Mouse (Mus musculus) embryonic facial prominence, embryonic 12.5 days (tissue): ENCODE data around the gene Cyp26b1. TPM values are rescaled to one million over a fixed set of nuclear protein-coding genes. Genes with fewer than 3 reads are reported as not detected.
"Not testable (repeated sequence)": the region's sequence is repeated elsewhere in the genome, so short reads cannot be mapped to it uniquely, and the experiment has no call there.

Experiments
- ATAC-seq: fragments of 200-750 bp; cut with Nextera tagmentation; 2 replicates; pipeline ENCODE4 v1.8.0; 2017; ENCODE audit not compliant: insufficient number of reproducible peaks, insufficient read depth, low FRiP score, low TSS enrichment
- H3K27ac ChIP-seq: fragments of 300-500 bp; sonication (generic); 2 replicates; pipeline ENCODE4 v1.5.1; 2016; ENCODE audit warnings: mild to moderate bottlenecking
- H3K27me3 ChIP-seq: fragments of 300-500 bp; sonication (generic); 2 replicates; pipeline ENCODE4 v1.6.1; 2016; ENCODE audit warnings: mild to moderate bottlenecking, moderate library complexity
- H3K36me3 ChIP-seq: fragments of 300-500 bp; sonication (generic); 2 replicates; pipeline ENCODE4 v1.6.1; 2016; ENCODE audit warnings: mild to moderate bottlenecking
- H3K4me1 ChIP-seq: fragments of 300-500 bp; sonication (generic); 2 replicates; pipeline ENCODE4 v1.6.1; 2016
- H3K4me2 ChIP-seq: fragments of 300-500 bp; sonication (generic); replicated peaks from 2 replicates; pipeline ENCODE4 v1.6.1; 2016; ENCODE audit warnings: mild to moderate bottlenecking, moderate library complexity
- H3K4me3 ChIP-seq: fragments of 300-500 bp; sonication (generic); 2 replicates; pipeline ENCODE4 v1.5.1; 2016; ENCODE audit warnings: mild to moderate bottlenecking
- H3K9ac ChIP-seq: fragments of 300-500 bp; sonication (generic); 2 replicates; pipeline ENCODE4 v1.6.1; 2016; ENCODE audit warnings: mild to moderate bottlenecking, moderate library complexity
- H3K9me3 ChIP-seq: fragments of 300-500 bp; sonication (generic); 2 replicates; pipeline ENCODE4 v1.6.1; 2016; ENCODE audit warnings: mild to moderate bottlenecking, moderate library complexity
- WGBS: fragments of 180-500 bp; shearing (Covaris S2); methylation state at CpG from one replicate; pipeline ENCODE4 v1.1.7; 2016; 5-methylcytosine and 5-hydroxymethylcytosine counted together
- polyA plus RNA-seq: library from polyadenylated mRNA; unstranded; fragments of >200 nt; fragmentation: Nextera tagmentation; extraction: Ambion mirVana; gene quantifications from 2 replicates; pipeline ENCODE4 v1.2.1, GENCODE M21; 2016

Gene Cyp26b1
- polyA plus RNA-seq, 1 experiment from 2014 or later: 24.9 TPM

DNA sequence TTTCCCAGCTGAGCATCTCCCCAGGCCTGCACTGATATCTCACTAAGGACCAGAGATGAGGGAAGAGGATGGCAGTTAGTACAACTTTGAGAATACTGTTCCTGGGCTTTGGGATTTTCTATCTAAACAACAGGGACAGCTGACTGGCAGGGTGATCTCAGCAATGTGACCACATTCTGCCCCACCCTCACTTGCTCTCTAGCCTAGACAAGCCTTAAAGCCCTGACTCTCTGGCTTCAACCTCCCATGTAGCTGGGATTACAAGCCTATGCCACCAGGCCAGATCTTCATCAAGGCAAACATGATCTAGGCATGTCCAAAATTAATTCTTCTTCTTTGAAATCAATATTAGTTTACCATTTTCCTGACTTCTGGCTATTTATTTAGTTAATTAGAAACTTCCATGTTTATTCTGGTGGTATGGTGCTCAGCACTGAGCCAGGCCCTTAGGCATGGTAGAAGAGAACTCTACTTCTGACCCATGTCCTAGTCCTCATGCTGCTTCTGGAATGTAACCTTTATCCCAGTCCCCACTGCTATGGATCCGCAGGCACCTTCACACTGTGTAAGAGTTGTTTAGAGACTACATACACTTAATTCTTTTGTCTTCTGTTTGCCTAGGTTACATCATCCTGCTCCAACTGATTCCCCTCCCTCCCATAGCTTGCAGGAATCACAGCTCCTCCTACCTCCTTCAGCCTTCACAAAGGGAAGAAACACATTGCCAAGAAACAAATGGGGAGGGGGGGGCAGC lies 7.6 kb upstream of the Cyp26b1 start:
- no peak for ATAC-seq
- H3K36me3 ChIP-seq: no peaks in the 10 kb centered on the region
- no peak overlapping the region for H3K4me2 ChIP-seq
- no peak overlapping the region for H3K9ac ChIP-seq
- WGBS: 16% methylated on average over 1 of the region's 1 CpGs
- no peaks in the 10 kb centered on the region for H3K9me3 ChIP-seq
- H3K4me1 ChIP-seq: no peaks in the 10 kb centered on the region
- no peak overlapping the region for H3K27ac ChIP-seq
- no peak overlapping the region for H3K4me3 ChIP-seq
- no peaks in the 10 kb centered on the region for H3K27me3 ChIP-seq

DNA sequence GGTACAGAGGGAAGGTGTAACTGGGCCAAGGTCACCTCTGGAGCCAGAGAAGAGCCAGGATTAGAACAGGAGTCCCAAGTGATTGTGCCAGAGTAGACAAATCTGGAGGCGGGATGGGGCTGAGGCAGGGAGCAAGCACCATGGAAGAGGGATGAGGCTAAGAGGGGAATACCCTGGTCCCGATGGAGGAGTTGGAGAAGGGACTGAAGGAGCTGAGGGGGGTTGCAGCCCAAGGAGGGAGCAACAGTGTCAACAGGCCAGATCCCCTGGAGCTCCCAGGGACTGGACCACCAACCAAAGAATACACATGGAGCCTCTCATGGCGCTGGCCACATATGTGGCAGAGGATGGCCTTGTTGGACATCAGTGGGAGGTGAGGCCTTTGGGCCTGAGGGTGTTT lies 5.6 kb upstream of the Cyp26b1 start:
- not testable (repeated sequence) for H3K9me3 ChIP-seq, H3K27me3 ChIP-seq, H3K9ac ChIP-seq, H3K36me3 ChIP-seq, H3K4me1 ChIP-seq, H3K4me3 ChIP-seq, ATAC-seq, H3K4me2 ChIP-seq, H3K27ac ChIP-seq
- 92% methylated on average over 3 of the region's 3 CpGs for WGBS

DNA sequence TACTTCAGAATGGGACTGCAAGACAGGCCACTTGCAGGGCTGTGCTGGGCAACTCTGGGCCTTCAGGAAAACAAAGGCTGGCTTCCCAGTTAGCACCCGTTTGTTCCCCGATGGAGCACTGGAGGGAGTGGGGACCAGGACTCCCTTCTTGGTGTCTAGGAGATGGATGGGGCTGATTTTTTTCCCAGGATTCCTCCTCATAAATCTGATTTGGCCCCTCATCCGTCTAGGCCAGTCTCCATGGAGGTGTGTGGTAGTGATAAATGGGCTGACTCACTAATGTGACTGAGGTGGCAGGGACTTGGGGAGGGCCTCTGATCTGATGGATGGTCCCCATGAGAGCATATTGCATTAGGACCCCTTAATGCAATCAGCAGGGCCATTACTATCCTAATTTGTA lies 5.0 kb upstream of the Cyp26b1 start:
- H3K9ac ChIP-seq: no peak overlapping the region
- no peak overlapping the region for H3K27ac ChIP-seq
- H3K27me3 ChIP-seq: no peaks in the 10 kb centered on the region
- ATAC-seq: no peak
- H3K4me1 ChIP-seq: peaks cover 3% of the 10 kb centered on the region; the same call in 1 of the 2 replicates
- WGBS: 77% methylated on average over 3 of the region's 3 CpGs
- no peak overlapping the region for H3K4me2 ChIP-seq
- H3K9me3 ChIP-seq: no peaks in the 10 kb centered on the region
- no peaks in the 10 kb centered on the region for H3K36me3 ChIP-seq
- no peak overlapping the region for H3K4me3 ChIP-seq

DNA sequence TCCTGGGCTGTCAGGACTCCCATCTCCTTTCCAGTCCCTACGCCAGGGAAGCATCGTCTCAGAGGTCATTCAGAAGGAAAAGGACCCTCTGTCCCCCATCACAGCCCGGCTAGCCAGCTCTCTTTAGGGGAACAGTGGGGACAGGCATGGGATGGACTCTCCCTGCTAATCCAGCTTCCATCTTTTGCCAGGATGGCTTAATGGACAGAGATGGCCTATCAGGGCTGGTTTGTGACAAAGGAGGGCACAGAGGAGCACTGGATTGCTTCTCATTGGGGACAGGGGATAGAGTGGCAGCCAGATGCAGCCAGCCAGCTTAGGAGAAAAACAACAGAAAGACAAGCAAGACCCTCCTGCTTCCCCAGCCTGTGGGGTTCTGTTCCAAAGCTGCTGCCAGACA lies 918 bp upstream of the Cyp26b1 start:
- no peak for ATAC-seq
- no peak overlapping the region for H3K4me3 ChIP-seq
- peak overlapping the region; percentile 30; the same call in 1 of the 2 replicates for H3K27ac ChIP-seq
- peaks cover 10% of the 10 kb centered on the region for H3K27me3 ChIP-seq
- H3K9me3 ChIP-seq: no peaks in the 10 kb centered on the region
- H3K36me3 ChIP-seq: no peaks in the 10 kb centered on the region
- H3K4me2 ChIP-seq: 0 out of 2 replicates have a peak overlapping the region, but pooled peaks have one; percentile 1
- no peak overlapping the region for H3K9ac ChIP-seq
- WGBS: 28% methylated on average over 3 of the region's 3 CpGs
- H3K4me1 ChIP-seq: peaks cover 8% of the 10 kb centered on the region

DNA sequence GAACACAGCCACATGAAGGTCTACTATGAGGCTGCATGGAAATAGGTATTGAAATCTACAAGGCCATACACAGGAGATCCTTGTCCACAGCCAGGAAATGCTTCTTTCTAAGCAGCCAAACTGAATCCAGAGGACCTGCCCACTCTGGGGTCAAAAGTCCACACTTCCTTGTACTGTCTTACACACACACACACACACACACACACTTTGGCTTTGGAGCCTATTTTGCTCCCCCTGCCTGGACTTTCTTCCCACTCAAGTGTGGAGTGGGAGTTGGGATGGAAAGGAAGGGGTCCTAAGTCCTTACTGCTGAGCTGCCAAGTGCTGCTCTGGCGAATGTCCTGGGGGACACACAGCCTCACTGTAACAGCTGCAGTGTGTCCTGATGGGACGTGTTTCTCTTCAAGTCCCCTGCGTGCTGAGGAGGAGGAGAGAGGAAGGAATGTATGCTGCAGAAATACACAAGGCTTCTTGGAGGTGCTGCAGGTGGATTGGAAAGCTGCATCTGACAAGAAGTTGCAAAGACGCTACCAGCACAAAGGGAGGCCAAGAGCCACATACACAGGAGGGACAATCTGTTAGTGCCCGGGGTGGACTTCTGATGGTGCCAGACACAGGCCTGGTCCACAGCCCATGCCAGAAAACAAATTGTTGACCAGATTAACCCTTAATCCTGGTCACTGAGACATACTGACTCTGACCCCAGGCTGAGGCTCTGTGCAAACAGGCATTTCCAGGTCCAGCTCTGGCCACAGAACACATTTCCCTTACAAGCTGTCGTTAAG lies 2.6 kb downstream of the Cyp26b1 start:
- Histone ChIP-seq H3K36me3 (no peaks in the 10 kb centered on the region), H3K4me2 (no peak overlapping the region), H3K4me3 (no peak overlapping the region), H3K27me3 (peaks cover 19% of the 10 kb centered on the region), H3K4me1 (peaks cover 22% of the 10 kb centered on the region), H3K9me3 (no peaks in the 10 kb centered on the region), H3K27ac (no peak overlapping the region), H3K9ac (no peak overlapping the region)
- no peak for ATAC-seq
- WGBS: 52% methylated on average over 6 of the region's 6 CpGs

DNA sequence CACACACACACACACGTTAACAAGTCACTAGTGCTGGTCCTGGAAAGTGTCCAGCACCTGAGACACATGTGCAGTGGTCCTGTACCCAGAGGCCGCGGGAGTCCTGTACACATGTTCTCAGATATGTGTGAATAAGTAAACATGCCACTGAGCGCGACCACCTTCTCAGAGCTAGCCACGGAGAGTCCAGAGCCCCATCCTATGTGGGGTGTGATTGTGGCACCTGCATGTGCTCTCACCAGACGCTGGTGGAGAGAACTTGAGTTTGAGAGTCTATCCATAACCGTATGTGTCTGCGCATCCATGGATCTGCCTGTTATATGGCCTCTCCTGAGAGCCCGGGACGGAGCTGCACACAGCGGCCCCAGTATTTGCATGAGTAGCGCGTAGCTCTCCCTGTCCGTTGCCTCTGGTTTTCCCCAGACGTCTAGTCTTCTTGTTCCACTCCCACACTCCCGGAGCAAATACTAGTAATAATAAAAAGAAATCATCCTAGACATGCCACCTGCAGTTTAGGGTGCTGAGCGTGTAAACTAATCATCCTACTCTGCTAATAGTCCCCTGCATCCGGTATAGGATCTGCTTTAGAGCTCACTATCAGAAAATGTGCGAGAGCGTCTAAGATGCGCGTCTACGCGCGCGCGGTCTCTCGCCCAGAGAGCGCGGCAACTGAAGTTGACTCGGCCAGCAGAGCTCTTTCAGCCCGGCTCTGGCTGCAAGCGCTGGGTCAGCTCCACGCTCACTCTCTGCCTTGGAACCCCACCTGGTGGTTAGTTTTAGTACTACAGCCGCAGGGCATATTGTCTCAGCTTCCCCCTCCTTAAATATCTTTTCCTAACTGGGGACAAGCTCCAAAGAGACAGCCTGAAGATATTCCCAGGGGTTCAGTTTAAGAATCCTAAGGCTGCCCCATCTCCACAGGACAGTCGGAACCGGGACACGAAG lies 3.7 kb downstream of the Cyp26b1 start:
- H3K9me3 ChIP-seq: no peaks in the 10 kb centered on the region
- WGBS: 3% methylated on average over 39 of the region's 39 CpGs
- H3K36me3 ChIP-seq: no peaks in the 10 kb centered on the region
- peaks cover 19% of the 10 kb centered on the region for H3K27me3 ChIP-seq
- 0 out of 2 replicates have a peak, but pooled peaks have one; percentile 25 for ATAC-seq
- H3K9ac ChIP-seq: no peak overlapping the region
- peak overlapping the region; percentile 89 for H3K4me2 ChIP-seq
- H3K4me1 ChIP-seq: peaks cover 29% of the 10 kb centered on the region
- peak overlapping the region; percentile 69 for H3K4me3 ChIP-seq
- H3K27ac ChIP-seq: no peak overlapping the region; the same call in 1 of the 2 replicates

DNA sequence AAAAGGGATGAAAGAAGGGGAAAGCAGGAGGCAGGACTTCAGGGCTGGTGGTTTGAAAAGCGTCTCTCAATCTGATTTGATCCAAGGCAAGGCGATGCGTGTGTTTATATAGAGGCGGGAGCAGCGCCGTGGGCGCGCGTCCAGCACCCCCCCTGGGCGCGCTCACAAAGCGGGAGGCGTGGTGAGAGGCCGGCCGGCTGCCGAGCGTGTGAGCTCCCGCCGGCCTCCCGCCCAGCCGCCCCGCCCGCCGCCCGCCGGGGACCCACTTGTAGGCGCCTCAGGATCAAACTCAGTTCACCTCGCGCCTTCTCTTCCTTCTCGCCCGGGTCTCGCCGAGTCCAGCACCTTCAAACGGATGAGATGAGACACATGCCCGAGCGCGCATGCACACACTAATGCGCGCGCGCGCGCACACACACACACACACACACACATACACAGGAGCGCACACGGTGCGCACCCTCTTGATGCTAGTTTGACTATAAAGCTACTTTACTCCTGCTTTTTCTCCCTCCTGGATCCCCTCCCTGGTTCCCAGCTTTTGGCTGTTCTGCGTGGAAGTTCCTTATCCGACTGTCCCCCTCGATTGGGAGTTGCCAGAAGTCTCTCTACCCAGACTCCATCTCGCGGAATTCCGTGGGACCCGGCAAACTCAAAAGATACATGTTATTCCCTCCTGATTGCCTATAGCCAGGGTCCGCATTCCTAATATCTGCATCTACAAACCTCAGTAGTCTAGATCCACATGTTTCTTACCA lies 4.6 kb downstream of the Cyp26b1 start:
- H3K27me3 ChIP-seq: peaks cover 27% of the 10 kb centered on the region
- WGBS: under 1% methylated on average over 52 of the region's 54 CpGs

DNA sequence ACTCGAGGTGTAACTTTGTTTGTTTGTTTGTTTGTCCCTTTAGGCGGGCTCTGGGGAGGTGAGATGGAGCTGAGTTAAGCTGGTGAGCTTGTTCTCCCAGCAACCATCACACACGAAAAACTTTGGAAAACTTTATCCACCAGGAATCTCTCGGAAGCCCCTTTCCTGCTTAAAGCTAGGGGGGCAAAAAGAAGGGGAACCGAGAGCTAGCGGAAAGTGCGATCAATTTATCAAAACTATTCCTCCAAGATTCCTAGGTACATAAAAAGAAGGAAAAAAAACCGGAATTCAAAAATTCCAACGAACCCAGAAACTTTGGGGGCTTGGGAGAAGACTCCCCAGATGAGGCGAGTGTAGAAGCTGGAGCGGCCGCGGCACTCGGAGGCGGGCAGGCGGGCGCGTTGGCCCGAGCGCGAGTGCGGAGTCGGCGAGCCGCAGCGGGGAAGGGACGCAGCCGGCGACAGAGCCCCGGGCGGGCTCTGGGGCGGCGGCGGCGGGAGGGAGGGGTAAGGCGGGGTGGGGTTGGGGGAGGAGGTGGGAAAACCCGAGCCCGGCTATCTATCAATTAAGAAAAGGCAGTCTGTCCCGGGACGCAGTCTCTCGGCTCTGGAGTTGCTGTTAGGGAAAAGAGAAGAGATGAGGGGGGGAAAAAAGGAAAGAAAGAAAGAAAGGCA lies 5.3 kb downstream of the Cyp26b1 start:
- Histone ChIP-seq H3K4me2 (peak overlapping the region; percentile 89), H3K9ac (peak overlapping the region; percentile 82), H3K27ac (peak overlapping the region; percentile 91), H3K36me3 (no peaks in the 10 kb centered on the region), H3K9me3 (no peaks in the 10 kb centered on the region), H3K4me3 (peak overlapping the region; percentile 69), H3K4me1 (peaks cover 42% of the 10 kb centered on the region), H3K27me3 (peaks cover 33% of the 10 kb centered on the region)
- ATAC-seq: no peak
- WGBS: 0% methylated on average over 40 of the region's 41 CpGs

More for the DNA sequence above, 4.6 kb downstream of the Cyp26b1 start:
- ATAC-seq: no peak
- no peaks in the 10 kb centered on the region for H3K9me3 ChIP-seq
- H3K36me3 ChIP-seq: no peaks in the 10 kb centered on the region
- H3K9ac ChIP-seq: peak overlapping the region; percentile 82
- peak overlapping the region; percentile 89 for H3K4me2 ChIP-seq
- peak overlapping the region; percentile 91 for H3K27ac ChIP-seq
- H3K4me1 ChIP-seq: peaks cover 35% of the 10 kb centered on the region
- H3K4me3 ChIP-seq: peak overlapping the region; percentile 69

DNA sequence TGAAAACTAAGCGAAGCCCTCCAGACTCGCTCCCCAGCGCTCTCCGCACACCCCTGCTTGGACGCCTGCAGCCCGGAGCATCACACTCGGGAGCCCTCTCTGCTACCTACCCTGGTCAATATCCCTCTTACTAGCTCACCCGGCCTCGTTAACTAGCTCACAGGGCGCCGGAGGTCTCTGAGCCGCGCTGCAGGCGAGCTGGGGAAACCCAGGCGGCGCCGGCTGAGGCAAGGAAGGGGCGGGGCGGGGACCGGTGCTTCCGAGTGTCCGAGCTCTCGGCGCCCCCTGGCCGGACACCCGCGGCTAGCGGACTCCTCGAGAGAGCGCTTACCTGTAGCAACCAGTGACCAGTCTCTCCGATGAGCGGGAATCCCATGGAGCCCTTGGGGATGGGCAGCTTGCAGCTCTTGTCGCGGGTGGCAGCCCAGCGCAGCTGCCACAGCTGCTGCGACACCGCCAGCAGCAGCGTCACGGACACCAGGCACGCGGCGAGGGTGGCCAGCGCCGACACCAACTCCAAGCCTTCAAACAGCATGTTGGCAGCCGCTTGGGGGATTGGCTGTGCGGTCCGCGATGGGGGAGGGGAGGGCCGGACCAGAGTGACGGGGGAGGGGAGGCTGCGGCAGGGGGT lies 6.1 kb downstream of the Cyp26b1 start:
- Histone ChIP-seq H3K4me1 (peaks cover 50% of the 10 kb centered on the region), H3K36me3 (no peaks in the 10 kb centered on the region), H3K27me3 (peaks cover 41% of the 10 kb centered on the region), H3K27ac (peak overlapping the region; percentile 91), H3K9ac (peak overlapping the region; percentile 82), H3K4me3 (peak overlapping the region; percentile 69), H3K4me2 (peak overlapping the region; percentile 89), H3K9me3 (no peaks in the 10 kb centered on the region)
- under 1% methylated on average over 51 of the region's 51 CpGs for WGBS
- no peak for ATAC-seq

DNA sequence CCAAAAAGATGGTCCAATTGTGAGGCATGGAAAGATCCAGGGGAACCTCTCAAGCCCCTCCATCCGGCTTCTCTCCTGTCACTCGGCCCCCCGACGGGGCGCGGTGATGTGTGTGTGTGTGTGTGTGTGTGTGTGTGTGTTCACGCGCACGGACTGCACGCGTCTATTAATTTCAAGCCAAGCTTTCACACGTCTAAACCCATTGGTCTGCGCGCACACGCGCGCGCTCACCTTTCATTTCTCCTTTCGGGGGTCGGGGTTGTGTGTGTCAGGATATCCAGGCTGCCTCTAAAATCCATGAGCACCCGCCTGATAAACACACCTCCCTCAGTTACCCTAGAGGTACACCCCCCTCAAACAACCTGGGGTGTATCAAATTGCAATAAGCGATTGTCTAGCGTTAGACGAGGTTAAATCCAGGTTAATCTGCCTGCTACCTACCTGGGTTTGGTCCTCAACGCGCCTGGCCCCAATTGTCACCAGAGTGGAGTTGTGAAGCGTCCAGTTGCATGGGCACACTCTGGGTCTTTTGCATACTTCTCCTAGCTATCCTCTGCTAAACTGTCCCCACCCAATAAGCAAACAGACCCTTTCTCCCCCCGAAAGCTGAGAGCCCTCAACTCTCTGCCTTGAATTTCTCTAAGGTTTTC lies 7.0 kb downstream of the Cyp26b1 start:
- 0 out of 2 replicates have a peak, but pooled peaks cover 5% of the 10 kb centered on the region for H3K36me3 ChIP-seq
- H3K9me3 ChIP-seq: no peaks in the 10 kb centered on the region
- H3K9ac ChIP-seq: peak overlapping the region; percentile 82
- peak overlapping the region; percentile 91 for H3K27ac ChIP-seq
- ATAC-seq: no peak
- peak overlapping the region; percentile 69 for H3K4me3 ChIP-seq
- H3K27me3 ChIP-seq: peaks cover 49% of the 10 kb centered on the region
- under 1% methylated on average over 28 of the region's 28 CpGs for WGBS
- peak overlapping the region; percentile 89 for H3K4me2 ChIP-seq
- H3K4me1 ChIP-seq: peaks cover 58% of the 10 kb centered on the region
